Mouse (Mus musculus): Measurements from ENCODE around the gene Rac2. TPM values are rescaled to one million over a fixed set of nuclear protein-coding genes. Genes with fewer than 3 reads are reported as not detected.

Gene Rac2
- polyA plus RNA-seq, 1 experiment from 2014 or later: 27.9 TPM

Other genes starting within 250 kb of the Rac2 start
- 4.2 and 4.6 TPM in 2 replicates for gene Csf2rb, start 247.0 kb downstream of the Rac2 start, polyA plus RNA-seq (2014; fragmentation: Nextera tagmentation; extraction: Ambion mirVana)
- not detected in 2 replicates for gene Tex33, start 176.9 kb downstream of the Rac2 start, polyA plus RNA-seq (2014; fragmentation: Nextera tagmentation; extraction: Ambion mirVana)
- 35.0 and 39.1 TPM in 2 replicates for gene Tst, start 166.9 kb downstream of the Rac2 start, polyA plus RNA-seq (2014; fragmentation: Nextera tagmentation; extraction: Ambion mirVana)
- gene Mpst, start 166.4 kb downstream of the Rac2 start, polyA plus RNA-seq (2014; fragmentation: Nextera tagmentation; extraction: Ambion mirVana): 3.0 and 3.5 TPM in 2 replicates
- gene Kctd17, start 144.2 kb downstream of the Rac2 start, polyA plus RNA-seq (2014; fragmentation: Nextera tagmentation; extraction: Ambion mirVana): 46.9 and 54.1 TPM in 2 replicates
- 1.1 and 1.5 TPM in 2 replicates for gene Tmprss6, start 104.1 kb downstream of the Rac2 start, polyA plus RNA-seq (2014; fragmentation: Nextera tagmentation; extraction: Ambion mirVana)
- gene Il2rb, start 77.5 kb downstream of the Rac2 start, polyA plus RNA-seq (2014; fragmentation: Nextera tagmentation; extraction: Ambion mirVana): 0.42 and 0.55 TPM in 2 replicates
- gene C1qtnf6, start 41.4 kb downstream of the Rac2 start, polyA plus RNA-seq (2014; fragmentation: Nextera tagmentation; extraction: Ambion mirVana): 64.1 and 67.5 TPM in 2 replicates
- 0.14 TPM in 1 of 2 replicates, not detected in the other for gene Sstr3, start 28.1 kb downstream of the Rac2 start, polyA plus RNA-seq (2014; fragmentation: Nextera tagmentation; extraction: Ambion mirVana)
- 6.9 and 7.2 TPM in 2 replicates for gene Cyth4, start 24.3 kb upstream of the Rac2 start, polyA plus RNA-seq (2014; fragmentation: Nextera tagmentation; extraction: Ambion mirVana)
- gene Elfn2, start 146.0 kb upstream of the Rac2 start, polyA plus RNA-seq (2014; fragmentation: Nextera tagmentation; extraction: Ambion mirVana): 0.18 and 0.28 TPM in 2 replicates
- 13.6 and 13.7 TPM in 2 replicates for gene Mfng, start 200.7 kb upstream of the Rac2 start, polyA plus RNA-seq (2014; fragmentation: Nextera tagmentation; extraction: Ambion mirVana)
- gene Card10, start 230.3 kb upstream of the Rac2 start, polyA plus RNA-seq (2014; fragmentation: Nextera tagmentation; extraction: Ambion mirVana): 6.1 and 6.3 TPM in 2 replicates

Data from embryonic facial prominence, embryonic 14.5 days (tissue).